Mouse (Mus musculus) cerebellum, adult 11-12 months (tissue): Measurements from ENCODE around the gene Stx2.

ENCODE experiments used
- DNase-seq: peaks from one replicate; pipeline ENCODE4 v3.0.0; 2022

Stx2 gene

GRCm38 (mm10) chr5:129008412-129008826, at the start of gene Stx2:
TSS of gene Stx2 (minus strand) at chr5:129008574.
- DNase-seq = peak; percentile 90

GRCm38 (mm10) chr5:129054675-129055284, 46.4 kb upstream of the Stx2 start:
- DNase-seq = no peak

GRCm38 (mm10) chr5:129052636-129053355, 44.4 kb upstream of the Stx2 start:
- no peak for DNase-seq

GRCm38 (mm10) chr5:129051910-129052309, 43.5 kb upstream of the Stx2 start:
- DNase-seq = no peak

- DNase-seq = no peak
Observed at GRCm38 (mm10) chr5:129049372-129049771, 41.0 kb upstream of the Stx2 start.

GRCm38 (mm10) chr5:129045641-129046580, 37.5 kb upstream of the Stx2 start:
- no peak for DNase-seq

- DNase-seq = no peak
Observed at GRCm38 (mm10) chr5:129037739-129038138, 29.4 kb upstream of the Stx2 start.

GRCm38 (mm10) chr5:129036678-129037077, 28.3 kb upstream of the Stx2 start:
- no peak for DNase-seq

- no peak for DNase-seq
Observed at GRCm38 (mm10) chr5:129029131-129029723, 20.9 kb upstream of the Stx2 start.

- DNase-seq = no peak
Observed at GRCm38 (mm10) chr5:129026637-129027036, 18.3 kb upstream of the Stx2 start.

GRCm38 (mm10) chr5:129026171-129026570, 17.8 kb upstream of the Stx2 start:
- no peak for DNase-seq

- no peak for DNase-seq
Observed at GRCm38 (mm10) chr5:129025725-129026124, 17.4 kb upstream of the Stx2 start.

- DNase-seq = no peak
Observed at GRCm38 (mm10) chr5:129025048-129025447, 16.7 kb upstream of the Stx2 start.

- no peak for DNase-seq
Observed at GRCm38 (mm10) chr5:129020731-129021130, 12.4 kb upstream of the Stx2 start.

GRCm38 (mm10) chr5:129020300-129020668, 11.9 kb upstream of the Stx2 start:
- no peak for DNase-seq

GRCm38 (mm10) chr5:129019497-129020299, 11.3 kb upstream of the Stx2 start, which contains the start of gene Ran:
TSS of gene Ran (plus strand) at chr5:129020069.
- DNase-seq = peak; percentile 97

GRCm38 (mm10) chr5:129018782-129019489, 10.6 kb upstream of the Stx2 start:
- DNase-seq = peak; percentile 57

- DNase-seq = no peak
Observed at GRCm38 (mm10) chr5:129016370-129016769, 8.0 kb upstream of the Stx2 start.

GRCm38 (mm10) chr5:129015540-129015939, 7.2 kb upstream of the Stx2 start:
- DNase-seq = no peak

- no peak for DNase-seq
Observed at GRCm38 (mm10) chr5:129015020-129015419, 6.6 kb upstream of the Stx2 start.

- no peak for DNase-seq
Observed at GRCm38 (mm10) chr5:129010937-129011336, 2.6 kb upstream of the Stx2 start.
